Mouse (Mus musculus): Measurements from ENCODE around the gene Tmem204.

Gene Tmem204

GRCm38 (mm10) chr17:25014841-25015570 is 68.4 kb downstream of the Tmem204 start:
- in situ Hi-C loops (cut with MboI), result no loop called here

DNA sequence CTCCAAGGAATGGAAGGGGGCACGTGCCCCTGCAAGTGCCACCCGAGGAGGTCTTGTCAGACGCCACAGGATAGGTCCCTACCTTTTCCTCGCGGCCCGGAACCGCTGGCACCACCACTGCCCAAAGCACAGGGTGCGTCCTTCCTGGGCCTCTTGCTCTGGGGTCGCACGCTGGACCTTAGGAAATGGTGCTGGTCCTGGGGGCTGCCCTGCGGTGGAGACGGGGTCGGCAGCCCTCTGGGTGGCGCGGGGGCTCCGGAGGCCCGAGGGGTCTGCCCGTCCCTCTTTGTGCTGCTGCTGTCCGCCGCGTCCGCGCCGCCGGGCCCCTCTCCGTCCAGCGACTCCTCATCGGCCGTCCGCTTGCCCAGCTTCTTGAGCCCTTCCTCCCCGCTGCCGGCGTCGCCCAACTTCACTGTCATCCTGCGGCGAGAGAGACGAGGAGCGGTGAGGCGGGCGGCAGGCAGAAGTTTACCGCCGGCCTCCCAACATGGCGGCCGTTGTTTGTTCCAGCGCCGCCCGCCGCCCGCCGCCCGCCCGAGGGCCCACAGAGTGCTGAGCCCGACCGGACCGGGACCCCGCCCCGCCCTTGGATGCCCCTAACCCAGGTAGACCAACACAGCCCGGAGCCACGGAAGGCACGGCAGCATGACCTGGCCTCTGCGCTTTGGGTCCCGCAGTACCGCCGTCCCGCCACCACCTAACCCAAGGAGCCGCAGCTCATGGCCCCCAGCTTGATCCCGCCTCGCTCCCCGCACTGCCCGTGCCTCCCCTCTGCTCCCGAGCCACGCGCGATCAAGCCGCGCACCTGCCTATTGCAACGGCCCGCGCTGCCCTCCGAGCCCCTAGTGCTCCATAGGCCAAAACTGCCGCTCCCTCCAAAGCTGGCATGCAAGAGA is 69.5 kb downstream of the Tmem204 start:
- in situ Hi-C loops (cut with MboI), result no loop called here
